Comparison of ENCODE assay signal across 13 mouse cellular contexts in genomic region chrX:106017516-106017915, GRCm38 (mm10). TPM values are rescaled to one million over a fixed set of nuclear protein-coding genes. Genes with fewer than 3 reads are reported as not detected.
DNase-seq lines count a peak whose midpoint lies in the region; ATAC-seq and TF ChIP-seq lines count a peak whose summit lies in the region.
"Had no signal": no experiment of that assay in that cellular context is flagged by ENCODE, and none has a peak within 500 bp of the region (broad histone marks: within the 10 kb centered on the region; RNA-seq: fewer than 3 reads in every experiment).

No protein-coding gene starts in this region.

- no peaks in the 10 kb centered on the region for H3K79me2 ChIP-seq in heart, adult 2 months (replicated peaks; ENCODE audit: control insufficient read depth, insufficient read depth, low read length)

- intact Hi-C loops in heart, adult 2 months (cut with DNase I): no loop called here

- ATAC-seq in kidney, embryonic 15.5 days (replicated peaks; ENCODE audit: low FRiP score): no peak
- ATAC-seq in G1E (ENCODE audit: extremely low read depth, insufficient number of reproducible peaks, low FRiP score, poor library complexity, severe bottlenecking): no peak
- no peak for ATAC-seq in liver, embryonic 13.5 days (ENCODE audit: low read depth)

- H3K9me3 ChIP-seq in kidney, embryonic 15.5 days (replicated peaks): no peaks in the 10 kb centered on the region
- no peaks in the 10 kb centered on the region for H3K9me3 ChIP-seq in G1E (replicated peaks)
- no peaks in the 10 kb centered on the region for H3K9me3 ChIP-seq in liver, embryonic 13.5 days (replicated peaks)

- H3K4me2 ChIP-seq in kidney, embryonic 15.5 days: no peak overlapping the region
- H3K4me2 ChIP-seq in liver, embryonic 13.5 days: peak overlapping the region; percentile 56

- no peak for TF ChIP-seq POLR2A in heart, adult 2 months (IDR thresholded peaks at IDR 0.05; ENCODE audit: insufficient read depth, low read depth, low read length)

- TF ChIP-seq EP300 in heart, adult 2 months (IDR thresholded peaks at IDR 0.05; ENCODE audit: insufficient read depth, low read depth, low read length): no peak

- no peak for TF ChIP-seq CTCF in heart, adult 2 months (IDR thresholded peaks at IDR 0.05)
- TF ChIP-seq CTCF in G1E (IDR thresholded peaks at IDR 0.05; ENCODE audit: low read depth, low read length): no peak

- no peak for DNase-seq in heart, adult 2 months
- DNase-seq in heart, adult 8-10 months (ENCODE audit: low spot score): no peak
- no peak for DNase-seq in kidney, adult 11 months
- DNase-seq in G1E (ENCODE audit: low spot score): no peak
- no peak for DNase-seq in liver, embryonic 13.5 days
- no peak for DNase-seq in urinary bladder, postnatal 25 days (ENCODE audit: low spot score)
- DNase-seq in urinary bladder, adult 18-20 months (ENCODE audit: low spot score in 2 of 2): no peak
- DNase-seq: B cell, adult 2 months; cerebellum, adult 2 months; embryo, embryonic 11 days; lung, postnatal 36 days; thymus, postnatal 25 days had no signal

- 75% methylated on average over 4 of the region's 4 CpGs for WGBS in heart, adult 2 months
- WGBS in kidney, embryonic 15.5 days: 81% methylated on average over 4 of the region's 4 CpGs
- 77% methylated on average over 4 of the region's 4 CpGs for WGBS in liver, embryonic 13.5 days (ENCODE audit: insufficient replicate concordance)

- peaks cover 7% of the 10 kb centered on the region for H3K36me3 ChIP-seq in heart, adult 2 months (ENCODE audit: control insufficient read depth, insufficient read depth, low read length)
- peaks cover 26% of the 10 kb centered on the region for H3K36me3 ChIP-seq in kidney, embryonic 15.5 days
- peaks cover 28% of the 10 kb centered on the region for H3K36me3 ChIP-seq in G1E (replicated peaks)
- peaks cover 25% of the 10 kb centered on the region for H3K36me3 ChIP-seq in liver, embryonic 13.5 days

- H3K27ac ChIP-seq in heart, adult 2 months: no peak overlapping the region
- no peak overlapping the region for H3K27ac ChIP-seq in kidney, embryonic 15.5 days
- H3K27ac ChIP-seq in liver, embryonic 13.5 days: no peak overlapping the region

- H3K9ac ChIP-seq in heart, adult 2 months (ENCODE audit: low read depth, low read length): no peak overlapping the region
- H3K9ac ChIP-seq in kidney, embryonic 15.5 days: no peak overlapping the region
- H3K9ac ChIP-seq in liver, embryonic 13.5 days: no peak overlapping the region

- H3K27me3 ChIP-seq in heart, adult 2 months (ENCODE audit: control insufficient read depth, insufficient read depth, low read length): no peaks in the 10 kb centered on the region
- H3K27me3 ChIP-seq in kidney, embryonic 15.5 days: no peaks in the 10 kb centered on the region
- no peaks in the 10 kb centered on the region for H3K27me3 ChIP-seq in G1E (ENCODE audit: insufficient read depth, low read length)
- no peaks in the 10 kb centered on the region for H3K27me3 ChIP-seq in liver, embryonic 13.5 days

- no peaks in the 10 kb centered on the region; the same call in 1 of the 2 replicates for H3K4me1 ChIP-seq in heart, adult 2 months (ENCODE audit: control insufficient read depth, insufficient read depth, low read length)
- H3K4me1 ChIP-seq in kidney, embryonic 15.5 days: no peaks in the 10 kb centered on the region
- peaks cover 20% of the 10 kb centered on the region for H3K4me1 ChIP-seq in G1E (ENCODE audit: insufficient read depth, low read depth, low read length)
- H3K4me1 ChIP-seq in liver, embryonic 13.5 days (replicated peaks): peaks cover 13% of the 10 kb centered on the region

- peak overlapping the region; percentile 63 for H3K4me3 ChIP-seq in heart, adult 2 months
- 0 out of 2 replicates have a peak overlapping the region, but pooled peaks have one; percentile 11 for H3K4me3 ChIP-seq in kidney, embryonic 15.5 days (replicated peaks)
- peak overlapping the region; percentile 57; the same call in 1 of the 2 replicates for H3K4me3 ChIP-seq in G1E (ENCODE audit: low read depth, low read length)
- 0 out of 2 replicates have a peak overlapping the region, but pooled peaks have one; percentile 70 for H3K4me3 ChIP-seq in liver, embryonic 13.5 days (replicated peaks)

RNA-seq across cellular contexts. Expression of gene Cox7b, which starts 2.0 kb away (rescaled TPM):
- 1,000 to 10,000 TPM; 1,564 to 1,777 TPM for total RNA-seq in heart, adult 2 months (2021)
- 885 and 1,489 TPM in 2 replicates for polyA plus RNA-seq in heart, adult 2 months (2012; rRNA removed)
- total RNA-seq in heart, adult 8-10 months (2022): 1,000 to 10,000 TPM; 1,695 to 2,076 (median 1,892) TPM
- 459 and 491 TPM in 2 replicates for polyA plus RNA-seq in kidney, embryonic 15.5 days (2015; fragmentation: Nextera tagmentation; extraction: Ambion mirVana)
- total RNA-seq in G1E (2014; fragmentation: Nextera tagmentation) (53.8 and 103 TPM in 2 replicates), G1E (2017) (513 and 603 TPM in 2 replicates)
- polyA plus RNA-seq in G1E (2012): 12.7 and 16.1 TPM in 2 replicates
- 303 and 349 TPM in 2 replicates for polyA plus RNA-seq in liver, embryonic 13.5 days (2015; fragmentation: Nextera tagmentation; extraction: Ambion mirVana)

RNA-seq across cellular contexts. Expression of gene Magt1, which starts 5.8 kb away (rescaled TPM):
- total RNA-seq in heart, adult 2 months (2021): 10 to 100 TPM; 44.0 to 58.3 TPM
- 6.6 and 19.1 TPM in 2 replicates for polyA plus RNA-seq in heart, adult 2 months (2012; rRNA removed)
- 10 to 100 TPM; 38.8 to 55.3 (median 46.9) TPM for total RNA-seq in heart, adult 8-10 months (2022)
- 69.7 and 69.9 TPM in 2 replicates for polyA plus RNA-seq in kidney, embryonic 15.5 days (2015; fragmentation: Nextera tagmentation; extraction: Ambion mirVana)
- total RNA-seq in G1E (2014; fragmentation: Nextera tagmentation) (53.4 and 58.1 TPM in 2 replicates), G1E (2017) (71.6 and 75.9 TPM in 2 replicates)
- 3.3 and 3.4 TPM in 2 replicates for polyA plus RNA-seq in G1E (2012)
- 30.9 and 41.9 TPM in 2 replicates for polyA plus RNA-seq in liver, embryonic 13.5 days (2015; fragmentation: Nextera tagmentation; extraction: Ambion mirVana)

RNA-seq across cellular contexts. Expression of gene Atp7a, which starts 9.6 kb away (rescaled TPM):
- 1 to 10 TPM; 6.7 to 7.3 TPM for total RNA-seq in heart, adult 2 months (2021)
- 1.6 and 3.6 TPM in 2 replicates for polyA plus RNA-seq in heart, adult 2 months (2012; rRNA removed)
- 1 to 10 TPM; 5.2 to 6.9 (median 6.2) TPM for total RNA-seq in heart, adult 8-10 months (2022)
- 28.2 and 29.3 TPM in 2 replicates for polyA plus RNA-seq in kidney, embryonic 15.5 days (2015; fragmentation: Nextera tagmentation; extraction: Ambion mirVana)
- 36.4 and 49.7 TPM in 2 replicates for total RNA-seq in G1E (2014; fragmentation: Nextera tagmentation)
- total RNA-seq in G1E (2017): 15.5 and 20.3 TPM in 2 replicates
- polyA plus RNA-seq in G1E (2012): 0.74 and 1.1 TPM in 2 replicates
- polyA plus RNA-seq in liver, embryonic 13.5 days (2015; fragmentation: Nextera tagmentation; extraction: Ambion mirVana): 6.7 and 8.5 TPM in 2 replicates

Comparison
In these comparisons a context has a peak if more than half of its experiments do, and no peak if none do; other contexts are left out.
1. H3K4me3 ChIP-seq: peak in every context shown above with its lines; median percentile 70 in liver, embryonic 13.5 days; 63 in heart, adult 2 months; 57 in G1E; 11 in kidney, embryonic 15.5 days.
2. RNA of gene Cox7b, which starts 2.0 kb away (polyA plus RNA-seq): 885 to 1,489 TPM in heart, adult 2 months, 459 to 491 TPM in kidney, embryonic 15.5 days and 303 to 349 TPM in liver, embryonic 13.5 days; 12.7 to 16.1 TPM in G1E; every median in the first group is over 10 times any median in the second.